ENCODE assay signal across 8 mouse cellular contexts in the genomic region with DNA sequence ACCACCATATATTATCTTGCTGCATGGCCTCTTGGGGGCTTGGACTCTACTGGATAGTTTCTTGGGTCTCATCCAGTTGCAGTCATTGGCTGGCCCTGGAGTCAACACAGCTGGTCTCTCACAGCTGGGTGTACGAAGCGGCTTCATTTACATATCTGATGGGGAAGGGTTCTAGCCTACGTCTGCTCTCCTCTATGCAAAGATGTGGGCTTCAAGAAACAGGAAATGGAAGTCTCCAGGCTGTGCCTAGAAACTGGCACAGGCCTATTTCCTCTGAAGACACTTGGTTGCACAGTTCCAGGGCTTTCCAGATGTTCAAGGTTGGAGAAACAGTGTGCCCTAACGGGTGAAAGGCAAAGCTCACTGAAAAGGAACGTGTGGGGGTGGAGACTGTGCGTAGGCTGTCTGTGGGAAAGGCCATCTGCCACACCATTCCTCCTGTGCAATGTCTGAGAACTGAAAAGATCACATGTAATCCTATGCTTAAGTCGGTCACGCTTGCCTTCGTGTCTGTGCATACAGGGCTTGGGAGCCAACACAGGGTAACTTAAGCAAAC. TPM values are rescaled to one million over a fixed set of nuclear protein-coding genes. Genes with fewer than 3 reads are reported as not detected.
DNase-seq lines count a peak whose midpoint lies in the region; ATAC-seq and TF ChIP-seq lines count a peak whose summit lies in the region.

No protein-coding gene starts in this region.

- no peak overlapping the region for H3K9ac ChIP-seq in forebrain, postnatal 0 days
- H3K9ac ChIP-seq in CH12.LX (ENCODE audit: insufficient read depth, low read depth) = no peak overlapping the region
- no peak overlapping the region for H3K9ac ChIP-seq in embryonic facial prominence, embryonic 15.5 days

- TF ChIP-seq RAD21 in CH12.LX (IDR thresholded peaks at IDR 0.05; ENCODE audit: low read depth, low read length) = no peak; the same call in 1 of the 2 replicates

- no peaks in the 10 kb centered on the region for H3K4me1 ChIP-seq in forebrain, postnatal 0 days (ENCODE audit: insufficient read depth)
- H3K4me1 ChIP-seq in forebrain, embryonic 10.5 days = peaks cover 34% of the 10 kb centered on the region
- H3K4me1 ChIP-seq in CH12.LX (ENCODE audit: control insufficient read depth in 1 of 2, insufficient read depth in 2 of 2) = peaks cover 18 to 25% of the 10 kb centered on the region in 2 experiments
- peaks cover 46% of the 10 kb centered on the region for H3K4me1 ChIP-seq in embryonic facial prominence, embryonic 15.5 days

- peak; percentile 89 for TF ChIP-seq EP300 in CH12.LX (IDR thresholded peaks at IDR 0.05; ENCODE audit: low read length)

- no peak overlapping the region for H3K4me3 ChIP-seq in forebrain, postnatal 0 days (ENCODE audit: low read depth, low read length)
- no peak overlapping the region for H3K4me3 ChIP-seq in forebrain, embryonic 10.5 days
- H3K4me3 ChIP-seq in CH12.LX (replicated peaks in 1 of 3; ENCODE audit: low read depth in 2 of 3, low read length in 2 of 3, poor library complexity in 1 of 3) = no peak overlapping the region
- H3K4me3 ChIP-seq in embryonic facial prominence, embryonic 15.5 days (replicated peaks) = no peak overlapping the region

- DNase-seq in forebrain, postnatal 0 days = no peak
- DNase-seq in forebrain, embryonic 10.5 days (ENCODE audit: extremely low spot score, low spot score) = no peak
- peak; percentile 93 for DNase-seq in CH12.LX (ENCODE audit: extremely low read depth)
- DNase-seq in kidney, postnatal 4 days = peak; percentile 72 to 79
- no peak for DNase-seq in thymus, postnatal 0 days (ENCODE audit: low spot score)
- no peak for DNase-seq in right cerebral cortex, postnatal 14 days
- DNase-seq in gastrocnemius, adult 8-10 months (ENCODE audit: low spot score in 2 of 2) = no peak

- H3K27me3 ChIP-seq in forebrain, postnatal 0 days (ENCODE audit: insufficient read depth, low read length) = no peaks in the 10 kb centered on the region
- no peaks in the 10 kb centered on the region for H3K27me3 ChIP-seq in forebrain, embryonic 10.5 days (ENCODE audit: poor library complexity, severe bottlenecking)
- H3K27me3 ChIP-seq in CH12.LX (replicated peaks) = peaks cover 5% of the 10 kb centered on the region
- H3K27me3 ChIP-seq in embryonic facial prominence, embryonic 15.5 days = no peaks in the 10 kb centered on the region

- dilution Hi-C loops in CH12.LX (cut with MboI; ENCODE audit: extremely low pct_ligation_motif_present, extremely low pct_unique_long_range_greater_than_20kb, low sequenced_read_pairs) = no loop called here

- TF ChIP-seq CTCF in forebrain, postnatal 0 days (IDR thresholded peaks at IDR 0.05; ENCODE audit: low read depth) = no peak
- no peak for TF ChIP-seq CTCF in CH12.LX (conservative IDR thresholded peaks at IDR 0.05 in 1 of 2, IDR thresholded peaks at IDR 0.05 in 1 of 2; ENCODE audit: low read depth in 2 of 2, low read length in 2 of 2)

- ATAC-seq in forebrain, postnatal 0 days = peak; percentile 68
- ATAC-seq in embryonic facial prominence, embryonic 15.5 days (ENCODE audit: insufficient number of reproducible peaks, low FRiP score, low TSS enrichment, low read depth) = peak; percentile 71; the same call in 1 of the 2 replicates

- H3K4me2 ChIP-seq in forebrain, postnatal 0 days (ENCODE audit: low read depth) = no peak overlapping the region
- H3K4me2 ChIP-seq in CH12.LX (ENCODE audit: insufficient read depth, low read depth, poor library complexity, severe bottlenecking) = peak overlapping the region; percentile 52
- H3K4me2 ChIP-seq in embryonic facial prominence, embryonic 15.5 days (replicated peaks) = no peak overlapping the region

- no peaks in the 10 kb centered on the region for H3K36me3 ChIP-seq in forebrain, postnatal 0 days (ENCODE audit: insufficient read depth)
- no peaks in the 10 kb centered on the region for H3K36me3 ChIP-seq in forebrain, embryonic 10.5 days (replicated peaks)
- H3K36me3 ChIP-seq in CH12.LX (replicated peaks in 1 of 2; ENCODE audit: control insufficient read depth in 1 of 2, insufficient read depth in 1 of 2, low read length in 1 of 2) = no peaks in the 10 kb centered on the region
- no peaks in the 10 kb centered on the region for H3K36me3 ChIP-seq in embryonic facial prominence, embryonic 15.5 days

- H3K27ac ChIP-seq in forebrain, postnatal 0 days (ENCODE audit: low read depth, low read length) = no peak overlapping the region
- H3K27ac ChIP-seq in forebrain, embryonic 10.5 days = no peak overlapping the region
- no peak overlapping the region for H3K27ac ChIP-seq in CH12.LX (ENCODE audit: insufficient read depth, low read depth)
- H3K27ac ChIP-seq in embryonic facial prominence, embryonic 15.5 days (replicated peaks) = peak overlapping the region; percentile 55

- H3K9me3 ChIP-seq in forebrain, postnatal 0 days (ENCODE audit: low read length) = no peaks in the 10 kb centered on the region
- H3K9me3 ChIP-seq in forebrain, embryonic 10.5 days = no peaks in the 10 kb centered on the region
- no peaks in the 10 kb centered on the region for H3K9me3 ChIP-seq in CH12.LX (replicated peaks; ENCODE audit: low read length)
- no peaks in the 10 kb centered on the region for H3K9me3 ChIP-seq in embryonic facial prominence, embryonic 15.5 days (replicated peaks)

- in situ Hi-C loops in CH12.LX (cut with MboI; ENCODE audit: low pct_ligation_motif_present, low pct_unique_long_range_greater_than_20kb, low sequenced_read_pairs) = no loop called here

- no peaks in the 10 kb centered on the region for H3K79me2 ChIP-seq in CH12.LX (replicated peaks; ENCODE audit: control insufficient read depth, extremely low read depth, insufficient read depth, poor library complexity, severe bottlenecking)

- WGBS in forebrain, postnatal 0 days = 67% methylated on average over 9 of the region's 9 CpGs
- WGBS in forebrain, embryonic 10.5 days = 88% methylated on average over 9 of the region's 9 CpGs
- WGBS in embryonic facial prominence, embryonic 15.5 days = 35% methylated on average over 9 of the region's 9 CpGs

- no peak for TF ChIP-seq POLR2A in CH12.LX (IDR thresholded peaks at IDR 0.05; ENCODE audit: low read depth, low read length)

TF ChIP-seq in CH12.LX, 34 proteins besides CTCF, POLR2A, EP300 and RAD21 (continues in another document):
- TF ChIP-seq BHLHE40 (IDR thresholded peaks at IDR 0.05; ENCODE audit: low read depth, low read length) = peak; percentile 78
- no peak for TF ChIP-seq GABPA (IDR thresholded peaks at IDR 0.05; ENCODE audit: insufficient replicate concordance, low read depth, low read length)
- no peak for TF ChIP-seq ZMIZ1 (IDR thresholded peaks at IDR 0.05; ENCODE audit: low read depth, low read length)
- TF ChIP-seq NRF1 (IDR thresholded peaks at IDR 0.05; ENCODE audit: low read depth, low read length) = no peak
- no peak for TF ChIP-seq MEF2A (IDR thresholded peaks at IDR 0.05; ENCODE audit: borderline replicate concordance, low read depth, low read length)
- TF ChIP-seq E2F4 (IDR thresholded peaks at IDR 0.05; ENCODE audit: insufficient replicate concordance, low read depth, low read length) = no peak
- TF ChIP-seq KAT2A (IDR thresholded peaks at IDR 0.05; ENCODE audit: insufficient replicate concordance, low read length) = no peak
- no peak for TF ChIP-seq ZNF384 (IDR thresholded peaks at IDR 0.05; ENCODE audit: low read depth, low read length)
- TF ChIP-seq SIN3A (IDR thresholded peaks at IDR 0.05; ENCODE audit: low read length) = peak; percentile 87
- no peak for TF ChIP-seq ZC3H11A (IDR thresholded peaks at IDR 0.05; ENCODE audit: low read depth, low read length)
- no peak for TF ChIP-seq MAZ (IDR thresholded peaks at IDR 0.05; ENCODE audit: low read depth, low read length)
- no peak for TF ChIP-seq USF2 (conservative IDR thresholded peaks at IDR 0.05; ENCODE audit: low read depth, low read length)
- TF ChIP-seq JUND (conservative IDR thresholded peaks at IDR 0.05; ENCODE audit: low read depth, low read length) = no peak
- TF ChIP-seq UBTF (IDR thresholded peaks at IDR 0.05; ENCODE audit: low read depth, low read length) = no peak
- TF ChIP-seq IRF4 (IDR thresholded peaks at IDR 0.05; ENCODE audit: low read depth, low read length) = peak; percentile 74
- TF ChIP-seq ZKSCAN1 (IDR thresholded peaks at IDR 0.05; ENCODE audit: borderline replicate concordance, low read depth, low read length) = no peak
- TF ChIP-seq POLR2AphosphoS2 (IDR thresholded peaks at IDR 0.05; ENCODE audit: low read depth, low read length) = no peak
- no peak for TF ChIP-seq RCOR1 (conservative IDR thresholded peaks at IDR 0.05; ENCODE audit: low read depth, low read length)
- peak; percentile 47; the same call in 1 of the 2 replicates for TF ChIP-seq ELF1 (IDR thresholded peaks at IDR 0.05; ENCODE audit: low read depth, low read length)
- TF ChIP-seq MAX (IDR thresholded peaks at IDR 0.05; ENCODE audit: low read length) = no peak
- no peak for TF ChIP-seq USF1 (IDR thresholded peaks at IDR 0.05; ENCODE audit: low read depth, low read length)
- TF ChIP-seq SMC3 (IDR thresholded peaks at IDR 0.05; ENCODE audit: low read depth, low read length) = no peak
- TF ChIP-seq ETS1 (conservative IDR thresholded peaks at IDR 0.05; ENCODE audit: low read depth, low read length) = peak; percentile 93
- TF ChIP-seq HCFC1 (IDR thresholded peaks at IDR 0.05; ENCODE audit: low read depth, low read length) = no peak; the same call in 1 of the 2 replicates
- no peak; the same call in 1 of the 2 replicates for TF ChIP-seq MAFK (IDR thresholded peaks at IDR 0.05; ENCODE audit: insufficient replicate concordance, low read length)
- no peak for TF ChIP-seq NELFE (IDR thresholded peaks at IDR 0.05; ENCODE audit: low read depth, low read length)
- TF ChIP-seq JUN (IDR thresholded peaks at IDR 0.05; ENCODE audit: insufficient read depth, low read depth, low read length) = no peak
- TF ChIP-seq PAX5 (IDR thresholded peaks at IDR 0.05; ENCODE audit: low read length) = peak; percentile 63; the same call in 1 of the 2 replicates
- no peak for TF ChIP-seq MXI1 (IDR thresholded peaks at IDR 0.05; ENCODE audit: low read depth, low read length)

RNA-seq across cellular contexts. Expression of gene Sema5a, which starts 20.8 kb away (rescaled TPM):
- 12.2 and 21.5 TPM in 2 replicates for total RNA-seq in forebrain, postnatal 0 days (2014; rRNA removed)
- 3.7 and 7.6 TPM in 2 replicates for polyA plus RNA-seq in forebrain, postnatal 0 days (2015; fragmentation: Nextera tagmentation; extraction: Ambion mirVana)
- polyA plus RNA-seq in forebrain, embryonic 10.5 days (2016; fragmentation: Nextera tagmentation; extraction: Ambion mirVana) = 6.9 and 8.3 TPM in 2 replicates
- 0.17 TPM in 2 replicates for total RNA-seq in CH12.LX (2012; rRNA removed)
- total RNA-seq in CH12.LX (2014; rRNA removed) = 0.15 and 0.17 TPM in 2 replicates
- 0.27 and 0.49 TPM in 2 replicates for polyA plus RNA-seq in CH12.LX (2012; ENCODE audit: insufficient read length, low read depth)
- 28.6 and 30.8 TPM in 2 replicates for polyA plus RNA-seq in embryonic facial prominence, embryonic 15.5 days (2015; fragmentation: Nextera tagmentation; extraction: Ambion mirVana)
- polyA plus RNA-seq in thymus, postnatal 0 days (2015; fragmentation: Nextera tagmentation; extraction: Ambion mirVana) = 0.57 and 0.65 TPM in 2 replicates
- 1 to 10 TPM; 1.2 to 2.3 (median 1.9) TPM for total RNA-seq in gastrocnemius, adult 8-10 months (2022)

Comparison
In these comparisons a context has a peak if more than half of its experiments do, and no peak if none do; other contexts are left out.
1. DNase-seq: peak in CH12.LX (single experiment) and kidney, postnatal 4 days (2 of 2); none in forebrain, postnatal 0 days (single experiment), forebrain, embryonic 10.5 days (single experiment), thymus, postnatal 0 days (single experiment), right cerebral cortex, postnatal 14 days (single experiment) and gastrocnemius, adult 8-10 months (0 of 2).